Mouse (Mus musculus): ENCODE data around the gene Ppat. TPM values are rescaled to one million over a fixed set of nuclear protein-coding genes. Genes with fewer than 3 reads are reported as not detected.

Ppat gene
- polyA plus RNA-seq, 1 experiment from 2014 or later: 26.2 TPM

DNA sequence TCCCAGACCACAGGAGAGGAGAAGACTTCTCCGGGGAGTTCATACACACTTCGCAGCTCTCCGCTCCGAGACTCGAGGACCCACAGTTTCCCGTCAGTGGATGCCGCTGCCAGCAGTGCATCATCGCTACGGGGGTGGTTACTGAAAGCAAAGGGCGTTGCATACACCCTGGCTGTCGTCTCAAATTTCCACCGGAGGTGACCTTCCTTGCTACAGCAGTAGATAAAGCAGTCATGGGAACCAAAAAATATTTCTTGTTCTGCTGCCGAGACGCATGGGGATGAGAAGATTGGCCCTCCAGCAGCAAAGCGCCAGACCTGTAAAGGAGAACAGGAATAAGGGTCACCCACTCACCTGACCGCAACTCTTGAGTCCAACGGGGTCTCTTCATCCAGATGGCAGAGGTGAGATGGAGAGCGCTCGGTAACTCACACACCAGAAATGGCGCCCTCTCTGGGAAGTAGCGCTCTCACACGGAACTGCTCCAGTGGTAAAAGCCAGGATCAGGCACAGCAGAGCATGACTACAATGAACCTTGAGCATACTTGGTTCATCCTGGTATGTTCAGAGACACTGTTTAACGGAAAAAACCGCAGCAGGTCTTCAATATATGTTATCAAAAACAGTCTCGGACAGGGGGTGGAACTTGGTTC, 75.1 kb downstream of the Ppat start:
- WGBS: 89% methylated on average over 25 of the region's 25 CpGs
- Histone ChIP-seq H3K27me3 (ENCODE audit: control insufficient read depth, insufficient read depth, low read length) (no peaks in the 10 kb centered on the region), H3K4me3 (replicated peaks; ENCODE audit: low read length) (no peak overlapping the region), H3K9me3 (replicated peaks; ENCODE audit: control insufficient read depth, low read length) (no peaks in the 10 kb centered on the region), H3K27ac (ENCODE audit: low read length) (no peak overlapping the region), H3K4me1 (ENCODE audit: control insufficient read depth, insufficient read depth, low read length) (no peaks in the 10 kb centered on the region), H3K4me2 (ENCODE audit: low read depth, low read length) (no peak overlapping the region), H3K9ac (ENCODE audit: low read length) (no peak overlapping the region), H3K36me3 (ENCODE audit: control insufficient read depth, insufficient read depth, low read length) (peaks cover 5% of the 10 kb centered on the region; the same call in 1 of the 2 replicates)
- ATAC-seq (ENCODE audit: insufficient read depth, low FRiP score): no peak

DNA sequence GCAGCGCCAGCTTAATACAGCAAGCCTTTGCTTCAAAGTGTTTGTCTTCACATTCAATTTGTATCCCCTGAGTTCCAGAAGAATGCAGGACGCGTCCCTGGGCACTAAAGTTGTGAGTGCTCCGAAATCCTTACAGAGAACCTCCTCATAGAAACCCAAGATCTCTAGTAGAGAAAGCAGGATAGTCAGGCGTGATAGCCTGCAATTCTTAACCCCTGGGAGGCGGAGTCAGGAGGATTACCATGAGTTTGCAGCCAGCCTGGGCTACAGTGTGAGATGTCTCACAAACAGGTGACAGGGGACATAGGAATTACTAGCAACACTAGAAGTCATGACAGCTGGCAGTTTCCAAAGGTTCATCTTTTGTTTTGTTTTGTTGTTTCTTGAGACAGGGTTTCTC, 81.8 kb downstream of the Ppat start:
- no peak for ATAC-seq (ENCODE audit: insufficient read depth, low FRiP score)
- Histone ChIP-seq H3K27ac (ENCODE audit: low read length) (no peak overlapping the region), H3K4me3 (replicated peaks; ENCODE audit: low read length) (peak overlapping the region; percentile 43), H3K9ac (ENCODE audit: low read length) (peak overlapping the region; percentile 42; the same call in 1 of the 2 replicates), H3K4me1 (ENCODE audit: control insufficient read depth, insufficient read depth, low read length) (no peaks in the 10 kb centered on the region), H3K36me3 (ENCODE audit: control insufficient read depth, insufficient read depth, low read length) (no peaks in the 10 kb centered on the region), H3K4me2 (ENCODE audit: low read depth, low read length) (peak overlapping the region; percentile 59), H3K27me3 (ENCODE audit: control insufficient read depth, insufficient read depth, low read length) (no peaks in the 10 kb centered on the region), H3K9me3 (replicated peaks; ENCODE audit: control insufficient read depth, low read length) (no peaks in the 10 kb centered on the region)
- 63% methylated on average over 6 of the region's 6 CpGs for WGBS

DNA sequence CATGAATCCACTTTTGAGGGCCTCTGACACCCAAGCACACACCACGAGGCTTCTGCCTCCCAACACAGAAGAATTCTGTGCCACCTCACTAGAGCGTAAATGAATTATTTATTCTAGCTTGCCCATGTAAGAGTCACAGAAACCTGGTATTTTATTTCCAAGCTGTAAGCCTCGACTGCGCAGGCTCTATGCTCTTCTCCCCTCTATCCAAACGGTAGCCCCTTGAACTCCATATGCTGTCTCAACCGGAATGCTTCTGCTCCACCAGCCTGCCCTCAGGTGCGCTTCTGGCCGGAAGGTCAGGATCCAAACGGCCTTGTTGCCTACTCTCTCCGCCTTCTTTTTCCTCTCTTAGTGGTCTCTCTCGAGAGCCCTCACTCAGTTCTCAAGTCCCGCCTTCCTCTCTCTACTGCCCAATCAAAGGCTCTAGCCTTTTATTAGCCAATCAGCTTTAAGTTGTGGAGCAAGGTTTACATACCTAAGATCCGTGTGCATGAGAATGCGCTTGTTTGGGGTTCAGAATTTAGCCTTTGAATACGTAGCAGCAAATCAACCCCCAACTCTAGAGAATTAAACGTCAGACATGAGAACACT, 82.6 kb downstream of the Ppat start:
- Histone ChIP-seq H3K27ac (ENCODE audit: low read length) (no peak overlapping the region), H3K9me3 (replicated peaks; ENCODE audit: control insufficient read depth, low read length) (no peaks in the 10 kb centered on the region), H3K27me3 (ENCODE audit: control insufficient read depth, insufficient read depth, low read length) (no peaks in the 10 kb centered on the region), H3K4me3 (replicated peaks; ENCODE audit: low read length) (peak overlapping the region; percentile 43), H3K4me1 (ENCODE audit: control insufficient read depth, insufficient read depth, low read length) (no peaks in the 10 kb centered on the region), H3K36me3 (ENCODE audit: control insufficient read depth, insufficient read depth, low read length) (no peaks in the 10 kb centered on the region), H3K9ac (ENCODE audit: low read length) (peak overlapping the region; percentile 50), H3K4me2 (ENCODE audit: low read depth, low read length) (peak overlapping the region; percentile 59)
- peak; percentile 78; the same call in 1 of the 2 replicates for ATAC-seq (ENCODE audit: insufficient read depth, low FRiP score)
- 29% methylated on average over 16 of the region's 16 CpGs for WGBS

DNA sequence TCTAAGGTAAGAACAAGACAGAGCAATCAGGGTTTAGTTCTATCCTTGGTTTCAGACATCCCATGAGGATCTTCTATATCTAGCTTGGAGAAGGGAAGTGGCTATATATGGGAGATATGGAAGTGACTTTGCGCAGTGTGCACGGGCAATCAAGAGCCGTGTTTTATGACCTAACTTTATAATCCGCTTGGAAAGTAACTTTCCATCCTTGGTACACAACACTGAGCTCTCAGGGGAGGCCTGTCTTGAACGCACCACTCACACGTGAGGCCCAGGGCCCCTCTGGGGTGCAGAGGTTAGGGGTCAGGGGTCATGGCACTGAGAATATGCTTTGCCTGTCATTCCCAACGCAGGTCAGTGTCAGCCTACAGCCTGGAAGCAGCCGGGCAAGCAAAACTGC, 84.6 kb downstream of the Ppat start:
- no peak for ATAC-seq (ENCODE audit: insufficient read depth, low FRiP score)
- Histone ChIP-seq H3K4me3 (replicated peaks; ENCODE audit: low read length) (no peak overlapping the region), H3K9me3 (replicated peaks; ENCODE audit: control insufficient read depth, low read length) (no peaks in the 10 kb centered on the region), H3K36me3 (ENCODE audit: control insufficient read depth, insufficient read depth, low read length) (no peaks in the 10 kb centered on the region), H3K4me1 (ENCODE audit: control insufficient read depth, insufficient read depth, low read length) (no peaks in the 10 kb centered on the region), H3K9ac (ENCODE audit: low read length) (no peak overlapping the region), H3K27ac (ENCODE audit: low read length) (no peak overlapping the region), H3K4me2 (ENCODE audit: low read depth, low read length) (no peak overlapping the region), H3K27me3 (ENCODE audit: control insufficient read depth, insufficient read depth, low read length) (no peaks in the 10 kb centered on the region)
- WGBS: 77% methylated on average over 8 of the region's 8 CpGs

Other genes with a start within 250 kb of the Ppat start
- gene Aasdh, start 46.1 kb downstream of the Ppat start, polyA plus RNA-seq (2015; fragmentation: Nextera tagmentation; extraction: Ambion mirVana): 14.0 and 15.5 TPM in 2 replicates
- gene Paics, start 271 bp downstream of the Ppat start, polyA plus RNA-seq (2015; fragmentation: Nextera tagmentation; extraction: Ambion mirVana): 210 and 211 TPM in 2 replicates
- 89.3 and 89.4 TPM in 2 replicates for gene Srp72, start 23.1 kb upstream of the Ppat start, polyA plus RNA-seq (2015; fragmentation: Nextera tagmentation; extraction: Ambion mirVana)
- gene Arl9, start 52.5 kb upstream of the Ppat start, polyA plus RNA-seq (2015; fragmentation: Nextera tagmentation; extraction: Ambion mirVana): 0.27 TPM in 1 of 2 replicates, not detected in the other
- 0.08 TPM in 1 of 2 replicates, not detected in the other for gene Thegl, start 64.4 kb upstream of the Ppat start, polyA plus RNA-seq (2015; fragmentation: Nextera tagmentation; extraction: Ambion mirVana)
- 6.9 and 11.2 TPM in 2 replicates for gene Hopx, start 163.5 kb upstream of the Ppat start, polyA plus RNA-seq (2015; fragmentation: Nextera tagmentation; extraction: Ambion mirVana)

Data from stomach, embryonic 16.5 days (tissue).